Mouse (Mus musculus) B cell, adult 67 days (primary cell): Measurements from ENCODE around the gene Rnf128. TPM values are rescaled to one million over a fixed set of nuclear protein-coding genes. Genes with fewer than 3 reads are reported as not detected.

Source experiments
- total RNA-seq, 2 experiments: library from RNA; stranded (reverse); gene quantifications; 4 replicates each; pipeline ENCODE4 v1.2.4; 2023

Rnf128 gene
- total RNA-seq = not detected

DNA sequence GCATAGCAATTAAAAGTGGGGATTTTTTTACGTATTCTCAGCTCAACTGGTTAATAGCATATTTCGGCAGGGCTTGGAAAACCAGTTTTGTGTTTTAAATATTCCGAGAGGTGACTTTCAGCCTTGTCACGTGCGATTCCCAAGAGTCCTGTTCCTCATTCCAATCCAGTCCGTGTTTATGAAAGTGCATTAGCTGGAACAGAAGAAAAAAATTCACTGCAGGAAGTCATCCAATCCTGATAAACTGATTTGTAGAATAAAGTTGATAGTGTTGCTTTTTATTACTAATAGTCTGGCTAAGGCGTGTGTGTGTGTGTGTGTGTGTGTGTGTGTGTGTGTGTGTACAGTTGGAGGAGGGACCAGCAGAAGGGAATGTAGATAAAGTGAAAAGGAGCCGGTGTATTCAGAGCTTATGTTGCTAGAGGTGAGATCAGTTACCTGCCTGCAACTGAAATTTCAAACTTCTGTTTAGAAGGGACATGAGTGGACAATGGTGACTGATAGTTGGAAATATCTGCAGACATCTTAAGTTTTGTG is at the start of gene Rnf128:
TSS of gene Rnf128 (plus strand) at position 392 of the 537 bp plus-strand sequence.

DNA sequence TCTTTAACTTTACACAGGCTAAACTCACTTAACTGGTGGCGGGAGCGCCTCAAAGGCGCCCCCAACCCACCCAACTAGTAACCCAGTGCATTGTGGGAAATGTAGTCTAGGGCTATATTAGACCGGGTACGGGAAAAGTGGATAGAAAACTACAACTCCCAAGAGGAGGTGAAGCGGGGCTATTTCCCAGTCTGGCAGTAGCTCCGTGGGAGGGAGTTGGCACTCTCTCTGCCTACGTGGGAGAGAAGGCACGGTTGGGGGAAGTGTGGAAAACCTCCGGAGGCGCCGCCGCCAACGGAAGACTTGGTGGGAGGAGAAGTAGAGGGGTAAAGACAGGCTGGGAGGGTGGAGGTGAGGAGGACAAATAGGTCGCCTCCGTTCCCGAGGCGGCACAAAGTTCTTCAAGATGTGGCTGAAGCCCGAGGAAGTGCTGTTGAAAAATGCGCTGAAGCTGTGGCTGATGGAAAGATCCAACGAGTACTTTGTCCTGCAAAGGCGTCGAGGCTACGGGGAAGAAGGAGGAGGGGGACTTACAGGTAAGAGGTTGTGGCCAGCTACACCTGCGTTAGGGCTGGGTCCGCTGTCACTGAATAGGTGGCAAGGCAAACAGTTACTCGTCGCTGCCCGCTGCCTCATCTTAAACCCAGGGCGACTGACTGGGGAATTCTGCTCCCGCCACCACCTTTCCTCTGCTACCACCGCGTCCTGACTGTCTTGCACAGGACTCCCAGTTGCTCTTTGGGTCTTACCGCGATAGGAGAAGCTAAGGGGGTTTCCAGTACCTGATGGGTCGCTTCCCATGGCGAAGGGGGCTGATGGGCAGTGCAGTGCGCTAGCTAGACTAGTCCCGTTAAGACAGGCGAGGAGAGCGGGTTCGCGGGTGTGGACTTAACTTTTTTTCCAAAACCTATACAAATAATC is 121.9 kb downstream of the Rnf128 start, which contains the start of gene Tbc1d8b:
TSS of gene Tbc1d8b (plus strand) at position 222 of the 921 bp plus-strand sequence.

DNA sequence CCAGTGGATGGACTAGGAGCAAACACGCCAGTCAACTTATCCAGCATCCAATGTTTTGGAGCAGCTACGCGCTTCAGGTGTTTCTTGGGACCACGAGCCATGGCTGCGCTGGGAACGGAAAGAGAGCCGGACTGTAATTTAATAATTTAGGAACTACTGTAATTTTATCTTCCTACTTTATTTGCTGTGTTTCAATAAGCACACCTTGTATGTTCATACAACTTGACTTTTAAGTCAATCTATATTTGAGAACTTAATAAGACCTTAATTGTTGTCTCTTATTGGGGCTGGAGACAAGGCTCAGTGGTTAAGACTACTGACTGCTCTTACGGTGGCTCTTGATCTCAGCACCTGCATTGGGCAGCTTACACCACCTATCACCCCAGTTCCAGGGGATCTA is 151.3 kb downstream of the Rnf128 start, which contains the start of gene Gm15013:
TSS of gene Gm15013 (minus strand) at position 101 of the 400 bp plus-strand sequence.

Other genes starting within 250 kb of the Rnf128 start
- gene Trap1a, start 229.6 kb upstream of the Rnf128 start, total RNA-seq = not detected
- gene D330045A20Rik, start 82.9 kb upstream of the Rnf128 start, total RNA-seq = not detected
- 1 to 10 TPM; 6.7 to 10.0 TPM for gene Tbc1d8b, start 121.7 kb downstream of the Rnf128 start, total RNA-seq
- gene Gm15013, start 151.2 kb downstream of the Rnf128 start, total RNA-seq = not detected
- gene Ripply1, start 219.0 kb downstream of the Rnf128 start, total RNA-seq = not detected
- not detected for gene Cldn2, start 237.5 kb downstream of the Rnf128 start, total RNA-seq